Mouse (Mus musculus) R1 (cell line): ENCODE results near the gene Tra2a.

ENCODE experiments used
- DNase-seq: peaks from one replicate; pipeline ENCODE4 v3.0.0-alpha.2; 2018; ENCODE audit warnings: low read depth, low spot score

Gene Tra2a

GRCm38 (mm10) chr6:49236331-49236730 is 27.5 kb downstream of the Tra2a start:
- DNase-seq = peak; percentile 95

GRCm38 (mm10) chr6:49233356-49233755 is 30.5 kb downstream of the Tra2a start:
- peak; percentile 90 for DNase-seq

GRCm38 (mm10) chr6:49228126-49228679 is 35.6 kb downstream of the Tra2a start:
- peak; percentile 71 for DNase-seq

- DNase-seq = peak; percentile 89
Observed at GRCm38 (mm10) chr6:49227184-49227735, 36.6 kb downstream of the Tra2a start.

- DNase-seq = no peak
Observed at GRCm38 (mm10) chr6:49225728-49226123, 38.1 kb downstream of the Tra2a start.

- no peak for DNase-seq
Observed at GRCm38 (mm10) chr6:49224923-49225727, 38.7 kb downstream of the Tra2a start.

- DNase-seq = no peak
Observed at GRCm38 (mm10) chr6:49221906-49222305, 41.9 kb downstream of the Tra2a start.

GRCm38 (mm10) chr6:49219920-49220604 is 43.8 kb downstream of the Tra2a start:
- peak; percentile 85 for DNase-seq

GRCm38 (mm10) chr6:49219001-49219560 is 44.8 kb downstream of the Tra2a start:
- no peak for DNase-seq

- DNase-seq = peak; percentile 72
Observed at GRCm38 (mm10) chr6:49218275-49218802, 45.5 kb downstream of the Tra2a start.

GRCm38 (mm10) chr6:49217581-49218274 is 46.1 kb downstream of the Tra2a start:
- DNase-seq = peak; percentile 99

GRCm38 (mm10) chr6:49216811-49217542 is 46.9 kb downstream of the Tra2a start:
- no peak for DNase-seq

GRCm38 (mm10) chr6:49215748-49216585 is 47.9 kb downstream of the Tra2a start:
- no peak for DNase-seq

GRCm38 (mm10) chr6:49214928-49215747 is 48.7 kb downstream of the Tra2a start, which contains the start of gene Igf2bp3:
Gene Igf2bp3, minus strand, starts transcription at chr6:49214957.
- DNase-seq = peak; percentile 95

- DNase-seq = peak; percentile 93
Observed at GRCm38 (mm10) chr6:49214086-49214927, 49.5 kb downstream of the Tra2a start.

GRCm38 (mm10) chr6:49213581-49214085 is 50.2 kb downstream of the Tra2a start:
- peak; percentile 28 for DNase-seq

- peak; percentile 73 for DNase-seq
Observed at GRCm38 (mm10) chr6:49212931-49213580, 50.8 kb downstream of the Tra2a start.
